Mouse (Mus musculus) MEL (cell line): ENCODE results near the gene Alox5ap.

ENCODE experiments used
- CHD2 ChIP-seq: IDR thresholded peaks from 2 replicates; pipeline ENCODE4 v1.6.1; 2011; ENCODE audit warnings: low read length, improper control_type of control experiment
- CTCF ChIP-seq, 3 experiments: IDR thresholded peaks in 2 of 3; conservative IDR thresholded peaks in 1 of 3; 2 replicates each; pipeline ENCODE4 v1.5.1; 2011 to 2012; ENCODE audit warnings: low read length in 3 of 3, low read depth in 2 of 3, mild to moderate bottlenecking in 2 of 3, improper control_type of control experiment in 1 of 3, inconsistent platforms in 1 of 3, mixed read lengths in 1 of 3, moderate library complexity in 1 of 3; ENCODE audit not compliant: control insufficient read depth in 1 of 3, insufficient read depth in 1 of 3, poor library complexity in 1 of 3, severe bottlenecking in 1 of 3
- ELF1 ChIP-seq: IDR thresholded peaks from 2 replicates; pipeline ENCODE4 v1.6.1; 2014; ENCODE audit warnings: low read depth, mild to moderate bottlenecking, inconsistent platforms, low read length, improper control_type of control experiment, moderate library complexity
- MAX ChIP-seq: IDR thresholded peaks from 2 replicates; pipeline ENCODE4 v1.6.1; 2011; ENCODE audit warnings: low read length, improper control_type of control experiment
- USF1 ChIP-seq: IDR thresholded peaks from 2 replicates; pipeline ENCODE4 v1.6.1; 2014; ENCODE audit warnings: low read depth, mild to moderate bottlenecking, inconsistent platforms, low read length, improper control_type of control experiment, moderate library complexity
- ZNF384 ChIP-seq: IDR thresholded peaks from 2 replicates; pipeline ENCODE4 v1.6.1; 2012; ENCODE audit warnings: low read depth, mild to moderate bottlenecking, inconsistent platforms, low read length, improper control_type of control experiment

DNA sequence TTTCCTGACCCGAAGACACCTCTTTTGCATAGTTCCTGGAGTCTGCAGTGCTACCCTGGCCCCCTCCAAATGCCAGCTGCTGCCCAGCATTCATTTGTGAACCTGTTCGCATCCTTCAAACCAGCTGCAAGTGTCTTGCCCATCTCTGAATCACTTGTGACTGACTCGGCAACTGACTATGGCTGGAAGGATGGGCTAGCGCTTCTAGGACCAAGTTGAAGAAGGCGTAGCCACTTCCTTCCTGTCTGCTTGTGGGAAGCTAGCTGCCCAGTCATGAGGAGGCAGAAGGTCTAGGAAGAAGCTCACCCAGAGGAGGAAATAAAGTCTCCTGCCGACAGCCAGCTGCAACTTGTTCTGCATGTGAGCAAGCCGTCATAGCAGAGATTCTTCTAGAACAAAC lies 29.6 kb upstream of the Alox5ap start:
- TF ChIP-seq CTCF (IDR thresholded peaks at IDR 0.05 in 2 of 3, conservative IDR thresholded peaks at IDR 0.05 in 1 of 3; ENCODE audit: control insufficient read depth in 1 of 3, insufficient read depth in 1 of 3, low read depth in 2 of 3, low read length in 3 of 3, poor library complexity in 1 of 3, severe bottlenecking in 1 of 3) (no peak), CHD2 (no peak), MAX (no peak), USF1 (no peak), ELF1 (no peak), ZNF384 (no peak)
